Mouse (Mus musculus): ENCODE measurements around the gene Ufc1. TPM values are rescaled to one million over a fixed set of nuclear protein-coding genes. Genes with fewer than 3 reads are reported as not detected.

The Ufc1 gene
- total and polyA plus RNA-seq, 2 experiments from 2014 or later, result 83.7 to 128 TPM

- Histone ChIP-seq H3K4me3 (ENCODE audit: low read depth, low read length) (no peak overlapping the region), H3K27ac (ENCODE audit: low read depth, low read length) (0 out of 2 replicates have a peak overlapping the region, but pooled peaks have one; percentile 12), H3K36me3 (ENCODE audit: insufficient read depth, low read length) (peaks cover 35% of the 10 kb centered on the region), H3K9me3 (ENCODE audit: low read length) (no peaks in the 10 kb centered on the region), H3K4me1 (ENCODE audit: insufficient read depth, low read length) (peaks cover 6% of the 10 kb centered on the region; the same call in 1 of the 2 replicates), H3K9ac (replicated peaks; ENCODE audit: low read length, poor library complexity, severe bottlenecking) (no peak overlapping the region), H3K4me2 (ENCODE audit: low read depth, low read length, poor library complexity, severe bottlenecking) (no peak overlapping the region), H3K27me3 (ENCODE audit: insufficient read depth, low read length) (no peaks in the 10 kb centered on the region)
- no peak for TF ChIP-seq CTCF (IDR thresholded peaks at IDR 0.05)
- ATAC-seq (ENCODE audit: low FRiP score), result no peak
- WGBS, result 86% methylated on average over 20 of the region's 20 CpGs
- no peak for DNase-seq (ENCODE audit: low spot score)
These were observed 9.5 kb downstream of the Ufc1 start for GRCm38 (mm10) chr1:171285096-171285892.

GRCm38 (mm10) chr1:171284491-171284890, 10.3 kb downstream of the Ufc1 start:
- H3K9me3 ChIP-seq (ENCODE audit: low read length), result no peaks in the 10 kb centered on the region
- peaks cover 35% of the 10 kb centered on the region for H3K36me3 ChIP-seq (ENCODE audit: insufficient read depth, low read length)

GRCm38 (mm10) chr1:171283188-171284160, 11.3 kb downstream of the Ufc1 start:
- no peak for TF ChIP-seq CTCF (IDR thresholded peaks at IDR 0.05)
- no peaks in the 10 kb centered on the region for H3K27me3 ChIP-seq (ENCODE audit: insufficient read depth, low read length)
- H3K4me1 ChIP-seq (ENCODE audit: insufficient read depth, low read length), result peaks cover 9% of the 10 kb centered on the region
- H3K27ac ChIP-seq (ENCODE audit: low read depth, low read length), result no peak overlapping the region
- no peak overlapping the region for H3K4me2 ChIP-seq (ENCODE audit: low read depth, low read length, poor library complexity, severe bottlenecking)
- DNase-seq (ENCODE audit: low spot score), result no peak
- H3K9me3 ChIP-seq (ENCODE audit: low read length), result no peaks in the 10 kb centered on the region
- 93% methylated on average over 18 of the region's 18 CpGs for WGBS
- H3K9ac ChIP-seq (replicated peaks; ENCODE audit: low read length, poor library complexity, severe bottlenecking), result no peak overlapping the region
- peaks cover 28% of the 10 kb centered on the region for H3K36me3 ChIP-seq (ENCODE audit: insufficient read depth, low read length)
- no peak overlapping the region for H3K4me3 ChIP-seq (ENCODE audit: low read depth, low read length)
- no peak for ATAC-seq (ENCODE audit: low FRiP score)

More at GRCm38 (mm10) chr1:171284491-171284890, 10.3 kb downstream of the Ufc1 start:
- Histone ChIP-seq H3K9ac (replicated peaks; ENCODE audit: low read length, poor library complexity, severe bottlenecking) (no peak overlapping the region), H3K4me1 (ENCODE audit: insufficient read depth, low read length) (peaks cover 10% of the 10 kb centered on the region), H3K27ac (ENCODE audit: low read depth, low read length) (no peak overlapping the region), H3K27me3 (ENCODE audit: insufficient read depth, low read length) (no peaks in the 10 kb centered on the region), H3K4me2 (ENCODE audit: low read depth, low read length, poor library complexity, severe bottlenecking) (no peak overlapping the region), H3K4me3 (ENCODE audit: low read depth, low read length) (no peak overlapping the region)
- DNase-seq (ENCODE audit: low spot score) (no peak), ATAC-seq (ENCODE audit: low FRiP score) (no peak)
- 89% methylated on average over 15 of the region's 15 CpGs for WGBS
- TF ChIP-seq CTCF (IDR thresholded peaks at IDR 0.05), result no peak

GRCm38 (mm10) chr1:171282086-171282805, 12.6 kb downstream of the Ufc1 start:
- no peak overlapping the region for H3K9ac ChIP-seq (replicated peaks; ENCODE audit: low read length, poor library complexity, severe bottlenecking)
- no peak overlapping the region for H3K4me3 ChIP-seq (ENCODE audit: low read depth, low read length)
- H3K4me2 ChIP-seq (ENCODE audit: low read depth, low read length, poor library complexity, severe bottlenecking), result no peak overlapping the region
- WGBS, result 81% methylated on average over 18 of the region's 18 CpGs
- ATAC-seq (ENCODE audit: low FRiP score), result no peak
- no peaks in the 10 kb centered on the region for H3K9me3 ChIP-seq (ENCODE audit: low read length)
- no peak for TF ChIP-seq CTCF (IDR thresholded peaks at IDR 0.05)
- H3K4me1 ChIP-seq (ENCODE audit: insufficient read depth, low read length), result peaks cover 3% of the 10 kb centered on the region
- DNase-seq (ENCODE audit: low spot score), result no peak
- no peaks in the 10 kb centered on the region for H3K27me3 ChIP-seq (ENCODE audit: insufficient read depth, low read length)
- peaks cover 40% of the 10 kb centered on the region for H3K36me3 ChIP-seq (ENCODE audit: insufficient read depth, low read length)
- 0 out of 2 replicates have a peak overlapping the region, but pooled peaks have one; percentile 38 for H3K27ac ChIP-seq (ENCODE audit: low read depth, low read length)

GRCm38 (mm10) chr1:171281528-171281923, 13.3 kb downstream of the Ufc1 start:
- TF ChIP-seq CTCF (IDR thresholded peaks at IDR 0.05), result peak; percentile 71
- H3K27me3 ChIP-seq (ENCODE audit: insufficient read depth, low read length), result no peaks in the 10 kb centered on the region
- H3K27ac ChIP-seq (ENCODE audit: low read depth, low read length), result peak overlapping the region; percentile 66
- WGBS, result 0% methylated on average over 10 of the region's 10 CpGs
- peak; percentile 41 for ATAC-seq (ENCODE audit: low FRiP score)
- peaks cover 3% of the 10 kb centered on the region for H3K4me1 ChIP-seq (ENCODE audit: insufficient read depth, low read length)
- peak overlapping the region; percentile 60 for H3K4me3 ChIP-seq (ENCODE audit: low read depth, low read length)
- H3K36me3 ChIP-seq (ENCODE audit: insufficient read depth, low read length), result peaks cover 47% of the 10 kb centered on the region
- peak overlapping the region; percentile 37; the same call in 1 of the 2 replicates for H3K9ac ChIP-seq (replicated peaks; ENCODE audit: low read length, poor library complexity, severe bottlenecking)
- H3K4me2 ChIP-seq (ENCODE audit: low read depth, low read length, poor library complexity, severe bottlenecking), result peak overlapping the region; percentile 68
- H3K9me3 ChIP-seq (ENCODE audit: low read length), result no peaks in the 10 kb centered on the region
- DNase-seq (ENCODE audit: low spot score), result peak; percentile 75
